Mouse (Mus musculus): ENCODE data around the gene Olfr168. TPM values are rescaled to one million over a fixed set of nuclear protein-coding genes. Genes with fewer than 3 reads are reported as not detected.
"Not testable (repeated sequence)": the region's sequence is repeated elsewhere in the genome, so short reads cannot be mapped to it uniquely, and the experiment has no call there.

Gene Olfr168
- not detected in 2 replicates for polyA plus RNA-seq (2015; fragmentation: Nextera tagmentation; extraction: Ambion mirVana)

DNA sequence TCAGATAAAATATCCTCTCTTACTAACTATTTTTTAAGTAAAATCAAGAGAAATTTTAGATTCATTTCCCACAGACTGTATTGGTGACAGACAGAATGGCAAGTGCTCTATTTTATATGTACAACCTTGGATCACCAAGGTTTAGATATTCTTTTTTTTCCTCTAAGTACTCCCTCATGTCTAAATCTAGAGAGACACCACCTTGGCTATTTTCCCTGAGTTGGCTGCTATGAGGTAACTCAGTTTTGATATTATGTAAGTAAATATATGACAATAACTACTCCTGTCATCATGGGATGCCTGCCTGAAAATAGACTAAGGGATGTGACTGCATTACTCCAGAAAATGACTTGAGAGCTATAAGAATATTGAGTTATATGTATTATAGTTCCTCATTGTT is at the start of gene Olfr168:
Gene Olfr168 (minus strand): TSS at position 101 of the 400 bp plus-strand sequence.
- Histone ChIP-seq H3K4me1 (replicated peaks; ENCODE audit: control insufficient read depth, insufficient read depth, low read length) (no peaks in the 10 kb centered on the region), H3K9me3 (ENCODE audit: control insufficient read depth, low read length) (no peaks in the 10 kb centered on the region; the same call in 1 of the 2 replicates), H3K36me3 (ENCODE audit: control insufficient read depth, insufficient read depth, low read length) (no peaks in the 10 kb centered on the region), H3K9ac (ENCODE audit: low read length) (no peak within 1 kb of the TSS), H3K27me3 (ENCODE audit: control insufficient read depth, insufficient read depth, low read depth, low read length) (no peaks in the 10 kb centered on the region), H3K4me3 (ENCODE audit: low read length) (no peak within 1 kb of the TSS), H3K4me2 (ENCODE audit: low read depth, low read length) (no peak within 1 kb of the TSS), H3K27ac (ENCODE audit: low read length) (no peak within 1 kb of the TSS)
- no peak for ATAC-seq (ENCODE audit: low read depth)

DNA sequence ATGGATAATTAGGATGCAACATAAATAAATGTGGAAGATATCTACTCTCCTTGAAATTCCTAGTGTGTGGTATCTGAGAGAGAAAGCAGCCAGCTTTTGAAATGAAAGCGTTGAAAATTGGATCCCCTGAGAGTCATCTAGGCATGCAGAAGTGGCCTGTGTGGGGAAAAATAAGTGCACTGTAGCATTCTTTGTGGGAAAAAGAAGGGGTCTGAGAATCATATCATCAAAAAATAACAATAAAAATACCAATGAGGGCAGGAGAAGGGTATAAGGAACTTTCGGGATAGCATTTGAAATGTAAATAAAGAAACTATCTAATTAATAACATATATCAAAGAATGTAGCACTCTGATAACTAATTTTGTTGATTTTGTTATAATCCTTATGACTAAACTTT is 36.4 kb upstream of the Olfr168 start, which contains the start of gene Olfr169:
Gene Olfr169 (minus strand): TSS at position 101 of the 400 bp plus-strand sequence.
- H3K9ac ChIP-seq (ENCODE audit: low read length); H3K4me1 ChIP-seq (replicated peaks; ENCODE audit: control insufficient read depth, insufficient read depth, low read length); ATAC-seq (ENCODE audit: low read depth); H3K9me3 ChIP-seq (ENCODE audit: control insufficient read depth, low read length); H3K36me3 ChIP-seq (ENCODE audit: control insufficient read depth, insufficient read depth, low read length); H3K27me3 ChIP-seq (ENCODE audit: control insufficient read depth, insufficient read depth, low read depth, low read length); H3K4me3 ChIP-seq (ENCODE audit: low read length); H3K4me2 ChIP-seq (ENCODE audit: low read depth, low read length); H3K27ac ChIP-seq (ENCODE audit: low read length): not testable (repeated sequence)
- WGBS: 86% methylated on average over 2 of the region's 2 CpGs

DNA sequence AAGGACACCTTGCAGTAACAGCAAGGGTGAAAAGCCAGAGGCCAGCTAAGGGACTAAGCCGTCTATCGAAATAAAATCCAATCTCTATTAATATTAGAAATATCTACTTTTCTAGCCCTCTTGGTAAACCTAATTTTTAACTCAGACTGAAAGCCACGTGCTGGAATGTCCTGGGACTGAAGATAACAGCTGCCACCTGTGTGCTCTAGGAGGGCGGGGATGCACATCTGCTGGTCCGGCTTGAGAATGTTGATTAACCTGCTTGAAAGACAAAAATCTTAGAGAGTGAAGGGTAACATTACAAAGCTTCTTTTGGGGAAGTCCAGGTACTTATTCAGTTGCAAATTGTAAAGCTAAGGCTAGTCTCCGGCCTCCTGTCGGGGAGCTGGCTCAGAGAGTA is 18.1 kb upstream of the Olfr168 start:
- ATAC-seq (ENCODE audit: low read depth); H3K4me2 ChIP-seq (ENCODE audit: low read depth, low read length); H3K4me3 ChIP-seq (ENCODE audit: low read length); H3K9me3 ChIP-seq (ENCODE audit: control insufficient read depth, low read length); H3K27me3 ChIP-seq (ENCODE audit: control insufficient read depth, insufficient read depth, low read depth, low read length); H3K9ac ChIP-seq (ENCODE audit: low read length); H3K27ac ChIP-seq (ENCODE audit: low read length); H3K4me1 ChIP-seq (replicated peaks; ENCODE audit: control insufficient read depth, insufficient read depth, low read length); H3K36me3 ChIP-seq (ENCODE audit: control insufficient read depth, insufficient read depth, low read length): not testable (repeated sequence)
- 79% methylated on average over 7 of the region's 7 CpGs for WGBS

DNA sequence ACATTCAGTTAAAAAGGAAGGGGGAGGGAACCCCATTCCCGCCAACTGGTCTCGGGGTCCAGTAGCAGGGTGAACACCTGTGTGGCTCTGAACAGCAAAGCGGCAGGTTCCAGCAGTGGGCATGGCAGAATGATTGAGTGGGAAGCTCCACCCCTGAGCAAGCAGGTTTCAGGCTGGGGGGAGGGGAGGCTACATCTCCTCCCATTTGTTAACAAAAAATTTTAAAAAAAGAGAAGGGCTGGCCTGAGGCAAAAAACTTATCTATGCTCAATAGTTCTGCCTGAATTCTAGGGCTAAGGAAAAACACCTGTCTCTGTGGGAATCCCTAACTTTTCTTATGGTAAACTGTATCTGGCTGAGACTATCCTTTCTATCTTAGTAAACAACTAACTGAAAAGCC is 16.9 kb upstream of the Olfr168 start:
- not testable (repeated sequence) for H3K4me2 ChIP-seq (ENCODE audit: low read depth, low read length); H3K9me3 ChIP-seq (ENCODE audit: control insufficient read depth, low read length); H3K27ac ChIP-seq (ENCODE audit: low read length); H3K27me3 ChIP-seq (ENCODE audit: control insufficient read depth, insufficient read depth, low read depth, low read length); H3K4me1 ChIP-seq (replicated peaks; ENCODE audit: control insufficient read depth, insufficient read depth, low read length); H3K9ac ChIP-seq (ENCODE audit: low read length); H3K4me3 ChIP-seq (ENCODE audit: low read length); H3K36me3 ChIP-seq (ENCODE audit: control insufficient read depth, insufficient read depth, low read length); ATAC-seq (ENCODE audit: low read depth)
- WGBS: 73% methylated on average over 3 of the region's 3 CpGs

DNA sequence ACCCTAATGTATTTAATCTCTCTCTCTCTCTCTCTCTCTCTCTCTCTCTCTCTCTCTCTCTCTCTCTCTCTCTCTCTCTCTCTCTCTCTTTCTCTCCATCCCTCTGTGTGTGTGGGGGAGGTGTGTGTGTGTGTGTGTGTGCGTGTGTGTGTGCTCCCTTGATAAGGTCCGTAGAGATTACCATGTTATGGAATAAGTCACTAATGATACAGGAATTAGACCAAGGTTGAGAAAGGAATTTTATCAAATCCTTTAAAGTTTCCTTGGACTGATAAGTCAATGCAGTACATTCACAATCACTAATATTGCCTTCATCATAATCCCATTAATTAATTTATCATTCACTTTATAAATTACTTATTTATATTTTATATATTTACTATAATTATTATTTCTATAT is 13.2 kb downstream of the Olfr168 start, which contains the start of gene Olfr167:
Gene Olfr167 (minus strand): TSS at position 101 of the 400 bp plus-strand sequence.
- H3K4me1 ChIP-seq (replicated peaks; ENCODE audit: control insufficient read depth, insufficient read depth, low read length): no peaks in the 10 kb centered on the region
- no peak within 1 kb of the TSS for H3K4me2 ChIP-seq (ENCODE audit: low read depth, low read length)
- H3K27me3 ChIP-seq (ENCODE audit: control insufficient read depth, insufficient read depth, low read depth, low read length): no peaks in the 10 kb centered on the region
- no peaks in the 10 kb centered on the region for H3K36me3 ChIP-seq (ENCODE audit: control insufficient read depth, insufficient read depth, low read length)
- WGBS: 84% methylated on average over 2 of the region's 2 CpGs
- no peaks in the 10 kb centered on the region for H3K9me3 ChIP-seq (ENCODE audit: control insufficient read depth, low read length)
- ATAC-seq (ENCODE audit: low read depth): no peak
- H3K9ac ChIP-seq (ENCODE audit: low read length): no peak within 1 kb of the TSS
- no peak within 1 kb of the TSS for H3K4me3 ChIP-seq (ENCODE audit: low read length)
- no peak within 1 kb of the TSS for H3K27ac ChIP-seq (ENCODE audit: low read length)

DNA sequence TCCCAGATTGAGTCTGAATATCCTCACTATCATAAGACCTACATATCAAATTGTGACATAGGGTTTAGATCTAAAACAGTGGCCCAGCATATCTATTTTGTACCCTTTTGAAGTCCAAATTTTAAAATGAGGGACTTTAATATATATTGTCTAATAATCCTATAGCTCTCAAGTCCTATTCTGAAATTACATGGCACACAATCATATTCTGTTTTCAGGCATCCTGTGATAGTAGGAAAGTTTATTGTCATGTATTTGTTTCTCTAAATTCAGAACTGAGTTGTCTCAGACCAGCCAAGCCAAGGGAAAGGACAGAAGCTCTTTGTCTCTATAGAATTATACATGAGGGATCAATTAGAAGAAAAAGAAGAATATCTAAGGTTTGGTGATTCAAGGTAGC is 52.0 kb downstream of the Olfr168 start, which contains the start of gene Olfr166:
Gene Olfr166 (plus strand): TSS at position 301 of the 400 bp plus-strand sequence.
- no peak for ATAC-seq (ENCODE audit: low read depth)
- H3K4me1 ChIP-seq (replicated peaks; ENCODE audit: control insufficient read depth, insufficient read depth, low read length): no peaks in the 10 kb centered on the region
- no peak within 1 kb of the TSS for H3K4me3 ChIP-seq (ENCODE audit: low read length)
- no peak within 1 kb of the TSS for H3K27ac ChIP-seq (ENCODE audit: low read length)
- no peak within 1 kb of the TSS for H3K4me2 ChIP-seq (ENCODE audit: low read depth, low read length)
- H3K27me3 ChIP-seq (ENCODE audit: control insufficient read depth, insufficient read depth, low read depth, low read length): no peaks in the 10 kb centered on the region
- no peaks in the 10 kb centered on the region for H3K9me3 ChIP-seq (ENCODE audit: control insufficient read depth, low read length)
- H3K36me3 ChIP-seq (ENCODE audit: control insufficient read depth, insufficient read depth, low read length): no peaks in the 10 kb centered on the region
- H3K9ac ChIP-seq (ENCODE audit: low read length): no peak within 1 kb of the TSS

Other genes with a start within 250 kb of the Olfr168 start
- gene Olfr164, start 221.5 kb downstream of the Olfr168 start, polyA plus RNA-seq (2015; fragmentation: Nextera tagmentation; extraction: Ambion mirVana): not detected in 2 replicates
- gene Olfr165, start 112.4 kb downstream of the Olfr168 start, polyA plus RNA-seq (2015; fragmentation: Nextera tagmentation; extraction: Ambion mirVana): not detected in 2 replicates
- not detected in 2 replicates for gene Olfr166, start 51.9 kb downstream of the Olfr168 start, polyA plus RNA-seq (2015; fragmentation: Nextera tagmentation; extraction: Ambion mirVana)
- not detected in 2 replicates for gene Olfr167, start 13.3 kb downstream of the Olfr168 start, polyA plus RNA-seq (2015; fragmentation: Nextera tagmentation; extraction: Ambion mirVana)
- not detected in 2 replicates for gene Olfr169, start 36.3 kb upstream of the Olfr168 start, polyA plus RNA-seq (2015; fragmentation: Nextera tagmentation; extraction: Ambion mirVana)
- gene Olfr170, start 76.3 kb upstream of the Olfr168 start, polyA plus RNA-seq (2015; fragmentation: Nextera tagmentation; extraction: Ambion mirVana): not detected in 2 replicates
- not detected in 2 replicates for gene Olfr171, start 94.4 kb upstream of the Olfr168 start, polyA plus RNA-seq (2015; fragmentation: Nextera tagmentation; extraction: Ambion mirVana)
- 37.2 and 50.1 TPM in 2 replicates for gene Lamp3, start 170.8 kb upstream of the Olfr168 start, polyA plus RNA-seq (2015; fragmentation: Nextera tagmentation; extraction: Ambion mirVana)
- 11.4 and 14.0 TPM in 2 replicates for gene B3gnt5, start 224.7 kb upstream of the Olfr168 start, polyA plus RNA-seq (2015; fragmentation: Nextera tagmentation; extraction: Ambion mirVana)

Measured in lung, embryonic 16.5 days (tissue).